Mouse (Mus musculus) left cerebral cortex, postnatal 25 days (tissue): ENCODE measurements at regions not wholly inside any gene's neighbourhood (a gene's known extent, or its start where the extent isn't known, plus 50 kb on each side); places are given as distances from the start of the nearest gene placed in this dataset.

Experiments used
- DNase-seq, 2 experiments: peaks; one replicate each; pipeline ENCODE4 v3.0.0; 2022; ENCODE audit warnings: low spot score in 2 of 2, mixed read lengths in 1 of 2
- intact Hi-C: fragments of 180-260 bp; cut with DNase I; formaldehyde crosslinking; loops from one replicate; pipeline ENCODE4 v1.15.1; 2025

GRCm38 (mm10) chr2:47750997-47751623 lies 1062.8 kb upstream of the Acvr2a start:
- DNase-seq: peak; percentile 12 to 33
- intact Hi-C loops: no loop called here

GRCm38 (mm10) chr2:47755716-47756115 lies 1058.2 kb upstream of the Acvr2a start:
- intact Hi-C loops: no loop called here
- no peak for DNase-seq

DNA sequence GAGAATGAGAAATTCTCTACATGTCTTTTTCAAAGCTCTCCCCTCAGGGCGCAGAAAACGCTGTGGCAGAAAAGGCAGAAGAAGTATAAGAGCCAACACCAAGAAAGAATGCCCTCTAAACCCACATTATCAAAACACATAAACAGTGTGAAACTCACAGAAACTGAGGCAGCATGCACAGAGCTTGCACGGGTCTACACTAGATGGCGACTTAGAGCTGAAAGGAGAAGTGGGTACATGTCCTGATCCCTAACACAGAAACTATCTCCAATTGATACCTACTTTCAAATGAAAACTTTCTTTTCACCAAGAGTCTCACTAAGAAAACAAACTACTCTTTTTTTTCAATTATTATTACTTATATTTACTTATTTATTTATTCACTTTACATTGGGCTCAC lies 1057.7 kb upstream of the Acvr2a start:
- intact Hi-C loops: no loop called here
- no peak for DNase-seq

DNA sequence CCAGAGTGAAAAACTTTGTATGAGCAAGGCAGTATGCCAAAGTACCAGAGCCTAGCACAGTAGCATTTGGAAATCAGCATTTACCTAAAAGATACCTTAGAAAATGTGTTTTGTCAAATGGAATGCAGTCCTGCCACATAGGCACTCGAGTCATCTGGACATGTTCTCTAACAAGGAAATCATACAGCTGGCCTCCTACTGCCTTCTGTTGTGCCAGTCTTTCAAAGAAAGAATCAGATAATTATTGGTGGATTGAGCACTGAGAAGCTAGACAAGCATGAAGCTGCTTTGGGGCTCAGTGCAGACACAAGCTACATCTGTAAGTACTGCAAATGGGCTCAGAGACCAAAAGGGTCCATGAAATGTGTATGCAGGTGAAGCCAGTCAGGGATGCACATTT lies 1038.1 kb upstream of the Acvr2a start:
- DNase-seq: no peak
- intact Hi-C loops: no loop called here

DNA sequence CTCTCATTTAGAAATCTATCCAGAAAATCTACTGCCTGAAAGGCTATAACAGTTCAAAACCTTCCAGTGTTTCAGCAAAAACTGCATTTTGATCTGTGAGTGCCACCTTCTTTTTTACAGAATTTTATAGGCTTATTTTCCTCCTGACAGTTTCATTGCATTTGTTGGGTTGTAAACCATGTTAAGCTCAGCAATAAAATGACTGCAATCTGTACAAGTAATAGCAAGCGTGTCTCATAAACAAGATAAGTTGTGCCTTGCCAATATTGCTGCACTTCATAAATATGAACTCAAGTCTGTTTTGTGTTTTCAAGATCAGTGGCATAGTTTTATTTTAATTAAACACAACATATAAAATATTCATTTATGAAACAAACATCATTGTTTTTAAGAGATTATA lies 1036.9 kb upstream of the Acvr2a start:
- no peak for DNase-seq
- intact Hi-C loops: no loop called here

GRCm38 (mm10) chr2:47785848-47786247 lies 1028.1 kb upstream of the Acvr2a start:
- peak; percentile 56 to 69 for DNase-seq

DNA sequence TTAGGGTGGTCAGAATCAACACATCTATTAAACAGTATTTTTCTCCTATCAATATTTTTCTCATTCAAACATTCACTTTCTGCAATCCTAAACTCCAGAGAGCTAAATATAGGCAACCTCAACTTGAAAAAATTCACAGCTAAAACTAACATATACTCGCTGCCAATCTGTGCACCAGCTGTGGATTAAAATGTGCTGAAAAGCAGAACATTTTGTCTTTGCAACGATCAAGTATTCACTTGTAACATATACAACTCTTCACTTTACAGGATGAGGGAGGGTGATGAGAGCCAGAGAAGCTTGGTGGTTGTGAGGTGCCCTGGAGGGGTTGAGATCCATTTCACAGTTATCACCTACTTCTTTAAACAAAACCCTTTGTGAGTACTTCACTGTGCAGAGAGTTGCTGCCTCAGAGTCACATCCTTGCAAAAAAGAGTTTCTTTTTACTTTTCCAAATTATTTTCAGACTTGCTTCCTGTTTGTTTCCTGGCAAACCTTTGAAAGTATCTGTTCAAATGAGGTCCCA lies 991.1 kb upstream of the Acvr2a start:
- DNase-seq: peak; percentile 46 to 77
- intact Hi-C loops: no loop called here

More at GRCm38 (mm10) chr2:47785848-47786247, 1028.1 kb upstream of the Acvr2a start:
- intact Hi-C loops: loop anchor here (2.0 to 5.0 kb wide), 2 partner anchors 216 to 1101 kb away; no protein-coding TSS in a partner anchor

DNA sequence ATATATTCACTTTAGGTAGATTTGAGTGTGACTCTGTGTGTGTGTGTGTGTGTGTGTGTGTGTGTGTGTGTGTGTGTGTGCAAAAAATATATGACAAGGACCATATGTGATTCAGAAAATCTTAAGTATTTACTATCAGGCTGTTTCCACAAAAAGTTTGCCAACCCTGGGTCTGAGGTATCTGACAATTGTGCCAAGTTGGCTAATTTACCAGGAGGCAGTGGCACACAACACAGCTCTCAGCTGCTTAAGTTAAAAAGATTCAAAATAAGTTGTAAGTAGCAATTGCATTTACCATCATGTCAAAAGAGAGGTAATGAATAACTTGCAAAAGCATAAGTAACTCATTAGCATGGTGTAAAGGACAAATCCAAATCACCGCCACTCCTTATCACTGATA lies 981.4 kb upstream of the Acvr2a start:
- intact Hi-C loops: no loop called here
- no peak for DNase-seq

DNA sequence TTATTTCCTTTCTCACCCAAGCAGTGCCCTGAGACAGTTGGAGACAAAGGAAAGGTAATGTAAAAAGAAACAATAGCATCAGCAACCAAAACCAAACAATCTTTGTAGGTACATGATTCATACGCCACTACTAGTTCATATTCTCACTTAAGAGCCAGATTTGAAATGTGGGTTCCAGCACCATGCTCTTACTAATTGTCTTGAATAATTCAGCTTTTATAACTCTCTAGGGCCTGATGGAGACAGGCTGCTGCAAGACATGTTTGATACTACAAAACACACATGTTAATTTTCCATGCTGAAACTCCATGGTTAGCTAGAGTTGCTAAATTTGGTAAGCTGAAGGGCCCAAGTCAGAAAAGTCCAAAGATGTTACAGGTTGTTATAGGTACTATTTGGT lies 980.4 kb upstream of the Acvr2a start:
- DNase-seq: no peak
- intact Hi-C loops: no loop called here

GRCm38 (mm10) chr2:47834055-47834799 lies 979.7 kb upstream of the Acvr2a start:
- no peak for DNase-seq
- intact Hi-C loops: no loop called here

DNA sequence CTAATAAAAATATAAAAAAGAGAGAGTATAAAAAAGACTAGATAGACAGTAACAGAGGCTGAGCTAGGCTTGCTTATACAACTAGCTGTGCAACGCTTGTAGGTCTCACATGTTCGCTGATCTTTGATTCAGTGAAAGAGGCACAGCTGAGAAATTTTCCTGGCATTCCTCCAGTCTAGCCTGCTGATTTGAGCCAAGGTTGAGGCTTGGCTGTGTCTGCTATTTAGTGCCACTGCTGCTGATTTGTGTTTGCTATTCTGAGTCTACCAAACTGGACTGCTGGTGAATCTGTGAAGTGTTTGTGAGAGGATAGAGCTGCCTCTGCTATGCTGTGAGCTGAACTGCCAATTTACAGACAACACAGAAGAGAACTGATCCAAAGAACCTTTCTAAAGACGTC lies 956.7 kb upstream of the Acvr2a start:
- intact Hi-C loops: no loop called here
- DNase-seq: no peak

DNA sequence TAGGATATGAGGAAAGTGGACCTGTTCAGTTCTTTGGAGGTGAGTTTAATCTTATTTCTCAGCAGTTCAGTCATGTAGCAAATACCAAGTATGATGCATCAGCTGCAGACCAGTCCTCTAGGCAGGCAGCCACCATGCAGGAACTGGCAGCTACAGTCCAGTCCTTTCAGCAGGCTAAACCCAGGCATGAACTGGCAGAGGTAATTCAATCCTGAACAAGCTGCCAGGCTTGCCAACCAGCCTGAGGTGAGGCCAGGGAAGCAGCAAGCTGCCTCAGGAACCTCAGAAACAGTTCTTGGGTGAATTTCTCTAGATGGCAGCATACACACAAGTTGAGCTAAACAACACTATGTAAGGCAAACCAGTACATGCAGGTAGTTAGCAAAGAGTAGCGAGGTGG lies 951.5 kb upstream of the Acvr2a start:
- intact Hi-C loops: no loop called here
- DNase-seq: no peak

DNA sequence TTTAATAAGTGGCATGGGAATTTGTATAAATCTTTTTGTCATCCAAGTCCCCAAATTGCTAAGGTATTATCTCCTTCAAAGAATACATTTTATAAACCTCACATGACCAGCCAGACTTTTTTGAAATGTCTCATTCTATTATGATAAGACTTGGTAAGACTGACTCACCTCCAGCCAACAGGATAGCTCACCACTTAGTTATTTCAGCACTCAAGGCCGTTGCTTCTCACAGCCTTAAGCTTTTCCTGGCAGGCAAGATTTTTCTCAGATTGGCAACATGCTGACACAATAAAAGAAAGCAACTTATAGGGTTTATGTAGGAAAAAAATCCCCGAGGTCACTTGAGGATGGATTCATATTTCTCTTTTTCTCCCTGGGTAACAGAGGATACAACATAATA lies 935.9 kb upstream of the Acvr2a start:
- intact Hi-C loops: no loop called here
- peak in 1 of 2 experiments; percentile 17 for DNase-seq

DNA sequence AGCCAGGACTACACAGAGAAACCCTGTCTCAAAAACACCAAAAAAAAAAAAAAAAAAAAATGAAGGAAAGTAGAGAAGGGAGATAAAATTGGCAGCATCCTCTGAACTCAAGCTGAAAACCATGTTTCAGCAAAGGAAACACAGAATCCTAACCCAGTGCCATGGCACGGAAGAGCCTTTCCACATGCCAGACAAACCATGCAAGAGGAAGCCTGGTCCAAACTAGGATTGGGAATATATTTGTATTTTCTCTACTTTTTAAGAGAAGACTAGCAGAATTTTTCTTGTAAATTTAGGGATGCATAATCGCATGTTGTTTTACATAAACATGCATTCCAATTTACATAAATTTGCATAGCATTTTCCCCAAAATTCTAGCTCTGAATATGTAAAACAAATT lies 934.8 kb upstream of the Acvr2a start:
- intact Hi-C loops: no loop called here
- no peak for DNase-seq

- intact Hi-C loops: no loop called here
- no peak for DNase-seq
Observed at GRCm38 (mm10) chr2:47879796-47880195, 934.1 kb upstream of the Acvr2a start.

- DNase-seq: no peak
- intact Hi-C loops: no loop called here
Observed at GRCm38 (mm10) chr2:47888166-47888565, 925.7 kb upstream of the Acvr2a start.

DNA sequence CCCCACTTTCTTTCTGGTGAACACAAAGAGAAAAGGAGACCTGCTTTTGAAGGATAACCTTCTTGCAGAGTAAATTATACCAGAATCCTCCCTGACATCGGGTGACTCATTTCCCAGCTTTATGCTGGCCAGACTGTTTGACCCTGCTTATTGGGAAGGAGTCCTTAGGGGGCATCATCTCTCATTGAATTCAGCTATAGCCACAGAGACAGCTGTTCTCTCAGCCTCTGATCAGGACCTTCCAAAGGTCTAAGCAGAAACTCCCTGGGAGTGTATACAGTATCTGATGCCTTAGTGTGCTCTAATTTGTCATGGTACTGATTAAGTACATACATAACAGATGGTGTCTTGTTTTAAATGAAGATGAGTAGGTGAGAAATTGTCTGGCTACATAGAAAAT lies 922.5 kb upstream of the Acvr2a start:
- intact Hi-C loops: no loop called here
- DNase-seq: no peak

- intact Hi-C loops: no loop called here
- peak in 1 of 2 experiments; percentile 44 for DNase-seq
Observed at GRCm38 (mm10) chr2:47892879-47893278, 921.0 kb upstream of the Acvr2a start.

GRCm38 (mm10) chr2:47894806-47895205 lies 919.1 kb upstream of the Acvr2a start:
- intact Hi-C loops: no loop called here
- DNase-seq: no peak

DNA sequence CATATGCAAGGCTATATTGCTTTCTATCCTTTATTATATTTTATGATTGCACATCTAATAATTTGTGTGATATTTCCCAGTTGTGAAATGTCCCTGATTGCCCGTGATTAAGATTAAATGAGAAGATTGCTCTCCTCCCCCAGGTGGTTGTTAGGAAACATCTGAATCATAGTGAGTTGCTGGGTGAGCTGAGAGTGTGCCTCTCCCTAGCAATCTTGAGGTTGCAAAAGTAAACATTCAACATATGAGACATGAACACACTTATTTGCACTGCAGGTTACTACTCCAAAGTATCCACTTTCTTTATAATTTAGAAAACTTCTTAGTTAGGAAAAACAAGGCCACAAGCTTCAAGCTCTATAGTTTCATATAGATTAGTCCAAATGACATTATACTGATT lies 899.6 kb upstream of the Acvr2a start:
- DNase-seq: no peak
- intact Hi-C loops: no loop called here

- intact Hi-C loops: no loop called here
- no peak for DNase-seq
Observed at GRCm38 (mm10) chr2:47914986-47915485, 898.9 kb upstream of the Acvr2a start.
